Mouse (Mus musculus) c-Kit-positive CD71-positive TER-119-positive erythroid progenitor cells, embryonic 14.5 days (primary cell): ENCODE data around the gene E030018B13Rik.

Source experiments
- DNase-seq: peaks from one replicate; pipeline ENCODE4 v3.0.0-alpha.2; 2013; ENCODE audit warnings: low spot score

E030018B13Rik gene

DNA sequence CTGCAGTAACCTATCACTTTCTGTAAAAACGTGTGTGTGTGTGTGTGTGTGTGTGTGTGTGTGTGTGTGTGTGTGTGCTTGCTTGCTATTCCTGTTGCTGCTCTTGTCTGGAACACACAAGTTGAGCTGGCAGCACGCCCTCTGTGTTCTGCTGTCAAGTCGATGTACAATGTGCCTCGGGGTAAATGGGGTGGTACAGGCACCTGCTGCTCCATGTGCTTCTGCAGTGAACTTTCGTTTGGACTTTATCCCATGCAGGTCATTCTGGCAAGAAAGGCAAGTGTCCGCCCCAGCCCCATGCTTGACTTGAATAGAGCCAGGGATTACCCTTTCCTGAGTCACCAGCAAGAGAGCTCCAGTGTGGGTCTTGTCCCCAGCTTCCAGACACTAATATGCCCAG lies 1.0 kb downstream of the E030018B13Rik start:
- DNase-seq = no peak

DNA sequence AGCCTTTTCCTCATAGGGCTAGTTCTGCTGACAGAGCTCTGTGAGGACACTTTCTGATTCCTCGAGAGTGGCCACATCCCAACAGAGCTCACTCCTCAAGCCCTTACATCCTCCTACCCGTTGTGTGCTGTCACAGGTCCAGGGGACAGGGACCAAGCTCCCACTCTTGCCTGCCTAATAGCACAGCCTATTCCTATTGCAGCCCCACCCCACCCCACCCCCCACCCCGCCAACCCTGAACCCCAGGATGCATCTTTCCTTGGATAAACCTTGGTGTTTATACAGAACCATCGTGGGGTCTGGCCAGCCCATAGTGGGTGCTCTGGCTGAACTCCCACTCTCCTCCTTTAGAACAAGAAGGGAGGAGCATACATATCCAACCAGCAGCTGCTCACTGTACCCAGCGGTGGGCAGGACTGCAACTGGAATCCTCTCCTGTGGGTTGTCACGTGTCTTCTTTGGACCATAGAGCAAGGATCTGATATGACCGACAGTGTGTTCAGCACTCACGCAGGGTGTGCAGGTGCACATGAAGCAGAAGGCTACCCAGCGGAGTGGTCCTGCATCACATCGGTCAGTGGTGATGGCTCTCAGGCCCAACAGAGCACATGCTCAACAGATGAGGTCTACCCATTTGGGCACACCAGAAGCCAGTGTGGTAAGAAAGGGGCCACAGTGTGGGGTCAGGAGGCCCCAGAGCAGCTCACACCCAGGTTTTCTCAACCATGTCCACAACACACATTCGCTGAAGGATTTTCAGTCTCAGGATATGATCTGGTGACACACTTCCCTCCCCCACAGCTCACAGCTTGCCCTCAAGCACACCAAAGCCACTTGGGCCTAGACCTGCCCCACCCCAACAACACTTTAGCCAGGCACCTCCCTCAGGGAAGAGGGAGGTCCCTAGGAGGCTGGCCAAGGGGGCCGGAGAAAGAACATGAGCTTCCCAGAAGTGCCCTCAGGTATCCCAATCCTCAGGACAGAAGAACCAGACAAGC lies 2.4 kb downstream of the E030018B13Rik start:
- DNase-seq = no peak

DNA sequence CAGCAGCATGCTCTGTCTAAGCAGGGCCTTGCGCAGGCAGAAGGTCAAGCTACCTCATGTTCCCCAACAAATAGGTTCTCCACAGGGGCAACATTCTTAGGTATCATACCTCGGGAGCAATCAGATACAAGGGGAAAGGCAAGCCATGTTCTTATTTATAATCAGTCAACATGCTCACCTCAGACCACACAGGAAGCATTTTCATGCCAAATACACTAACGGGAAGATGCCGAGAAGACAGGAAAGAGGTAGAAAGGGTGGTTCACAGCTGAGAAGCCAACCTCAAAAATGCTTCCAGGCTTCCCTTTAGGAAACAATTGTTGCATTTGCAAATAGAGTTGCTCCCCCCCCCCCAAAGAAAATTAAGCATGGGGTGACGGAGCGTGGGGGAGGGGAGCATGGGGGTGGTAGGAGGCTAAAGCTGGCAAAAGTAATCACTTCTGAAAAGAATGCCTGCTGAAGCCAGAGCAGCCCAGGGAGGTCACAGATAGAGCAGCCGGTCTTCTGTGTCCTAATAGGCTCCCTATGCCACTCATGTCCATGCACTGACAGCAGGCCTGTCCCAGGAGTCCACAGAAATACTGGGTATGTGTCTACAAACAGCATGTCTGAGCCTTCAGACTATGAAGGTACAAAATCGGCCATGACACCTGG lies 5.4 kb downstream of the E030018B13Rik start:
- no peak for DNase-seq

DNA sequence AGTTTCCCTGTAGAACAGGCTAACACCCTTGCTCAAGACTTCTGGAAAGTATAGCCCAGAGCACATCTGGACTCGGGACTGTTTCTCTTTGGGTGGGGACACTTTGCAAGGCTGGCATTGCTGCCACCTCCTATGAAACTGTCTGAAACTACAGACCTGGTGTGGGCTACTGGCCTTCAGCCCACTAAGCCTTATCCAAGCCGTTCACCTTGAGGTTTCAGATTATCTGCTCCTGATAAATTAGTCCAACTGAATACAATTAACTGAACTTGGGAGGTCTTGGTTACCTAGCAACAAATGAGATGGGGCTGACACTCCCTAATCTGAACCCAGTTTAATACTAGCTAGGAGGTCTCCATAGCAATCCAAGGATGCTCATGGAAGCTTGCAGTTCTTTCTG lies 5.9 kb downstream of the E030018B13Rik start:
- no peak for DNase-seq

DNA sequence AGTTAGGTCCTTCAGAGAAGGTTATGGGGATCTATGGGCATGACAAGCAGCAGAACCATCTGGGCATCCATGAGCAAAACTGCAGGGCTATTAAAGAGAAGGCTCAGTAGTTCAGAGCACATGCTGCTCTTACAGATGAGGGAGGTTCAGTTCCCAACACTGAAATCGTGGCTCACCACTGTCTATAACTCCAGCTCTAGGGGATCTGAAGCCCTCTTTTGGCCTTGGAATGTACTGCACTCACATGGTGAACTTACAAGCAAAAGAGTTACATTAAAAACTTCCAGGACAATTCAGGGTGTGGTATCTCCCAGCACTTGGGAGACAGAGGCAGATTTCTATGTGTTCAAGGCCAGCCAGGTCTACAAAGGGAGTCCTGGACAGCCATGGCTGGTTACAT lies 6.3 kb downstream of the E030018B13Rik start:
- DNase-seq = no peak

DNA sequence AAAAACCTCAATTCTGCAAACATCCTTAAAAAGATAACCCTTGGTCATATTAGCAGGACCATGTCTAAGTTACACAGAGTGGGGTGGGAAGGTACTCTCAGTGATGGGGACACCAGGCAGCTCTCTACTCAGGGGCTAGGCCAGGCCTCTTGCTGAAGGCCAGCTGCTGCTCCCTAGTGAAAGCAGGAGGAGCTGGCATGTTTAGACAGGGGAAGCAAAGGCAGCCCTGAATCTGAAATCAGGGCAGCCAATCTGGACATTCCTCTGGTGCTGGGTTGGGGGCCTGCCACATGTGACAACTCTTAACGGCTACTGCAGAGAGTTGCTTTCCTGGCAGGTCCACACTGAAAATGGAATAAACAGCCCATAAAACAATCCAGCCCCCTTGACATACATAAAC lies 7.5 kb downstream of the E030018B13Rik start:
- no peak for DNase-seq

DNA sequence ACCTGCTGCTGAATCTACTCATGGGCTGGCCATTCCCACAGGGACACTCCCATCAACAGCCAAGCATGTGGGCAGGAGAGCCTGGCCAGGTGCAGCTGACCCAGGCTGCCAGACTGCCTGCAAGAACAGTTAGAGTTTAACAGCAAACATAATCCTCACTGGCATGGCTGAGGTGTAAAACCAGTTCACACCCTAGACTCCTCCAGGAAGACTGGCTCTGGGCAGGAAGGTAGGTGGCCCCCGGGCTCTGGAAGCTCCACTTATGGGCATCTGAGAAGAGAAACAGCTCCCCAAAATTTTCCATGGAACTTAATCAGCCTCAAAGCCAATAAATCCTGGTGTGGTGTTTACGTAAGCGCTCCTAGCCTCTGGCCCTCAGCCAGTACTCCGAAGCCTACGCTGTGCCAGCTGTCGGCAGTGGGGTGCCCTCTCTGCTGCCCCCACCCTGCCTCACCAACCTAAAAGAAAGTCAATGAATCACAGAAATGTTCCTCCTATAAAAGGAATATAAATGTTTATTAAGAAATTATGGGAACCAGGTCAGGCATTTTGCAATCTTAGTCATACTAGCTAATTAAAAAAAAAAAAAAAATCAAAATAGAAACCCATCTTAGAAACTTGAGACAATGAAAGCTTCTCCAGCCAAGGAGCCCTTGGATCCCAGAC lies 8.2 kb downstream of the E030018B13Rik start:
- DNase-seq = no peak

DNA sequence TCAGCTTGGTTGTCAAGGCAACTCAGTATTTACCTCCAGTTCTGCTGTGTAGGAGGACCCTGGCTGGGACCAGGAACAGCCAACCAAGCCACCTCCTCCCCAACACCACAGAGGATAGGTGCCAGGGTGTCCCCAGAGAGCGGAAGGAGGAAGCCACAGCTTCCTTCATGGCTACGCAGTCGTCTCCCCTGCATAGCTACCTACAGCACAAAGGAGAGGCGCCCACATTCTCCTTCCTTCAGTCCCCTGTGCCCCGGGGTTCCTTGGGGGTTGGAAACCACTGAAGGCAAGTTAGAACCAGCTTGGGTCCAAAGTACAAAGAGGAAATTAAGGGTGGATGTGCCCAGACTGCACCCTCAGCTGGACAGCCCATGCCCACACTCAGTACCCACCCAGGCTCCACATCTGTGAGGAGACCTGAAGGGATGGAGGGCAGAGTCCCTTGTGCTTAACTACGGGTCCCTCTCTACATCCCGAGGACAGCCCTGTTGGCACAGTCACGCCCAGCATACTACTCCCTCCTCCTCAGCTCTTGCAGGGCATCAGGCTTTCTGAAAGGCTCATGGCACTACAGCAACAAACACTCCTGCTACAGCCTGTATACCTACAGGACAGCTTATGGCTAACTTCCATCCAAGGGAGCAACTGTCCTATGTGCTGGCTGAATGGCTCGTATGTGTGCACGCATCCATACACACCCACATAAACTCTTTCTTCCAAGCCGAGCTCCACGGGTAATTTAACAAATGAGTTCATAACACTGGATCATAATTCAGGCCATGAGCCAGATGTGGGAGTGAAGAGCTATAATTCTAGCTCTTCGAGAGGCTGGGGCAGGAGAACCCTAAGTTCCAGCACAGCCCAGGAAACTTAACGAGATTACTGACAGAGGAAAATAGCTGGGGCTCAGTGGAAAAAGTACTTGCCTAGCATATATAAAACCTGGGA lies 9.0 kb downstream of the E030018B13Rik start:
- DNase-seq = no peak

DNA sequence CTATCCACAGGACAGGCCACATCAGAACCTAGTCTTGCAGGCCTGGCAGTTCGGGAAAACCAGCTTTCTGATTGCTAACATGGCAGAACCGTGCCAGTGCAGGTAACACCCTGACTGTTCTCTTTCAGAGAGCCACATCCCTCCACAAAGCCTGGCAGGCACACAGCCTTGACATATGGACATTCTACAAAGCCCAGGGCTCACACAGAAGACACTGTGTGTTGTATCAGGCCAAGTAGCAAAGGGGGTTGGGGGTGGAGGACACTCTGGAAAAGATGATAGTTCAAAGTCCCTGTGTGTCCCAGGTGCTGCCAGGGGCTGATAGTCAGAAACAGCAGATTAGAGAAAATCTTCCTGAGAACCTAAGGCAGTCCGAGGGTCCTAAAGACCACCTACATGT lies 9.8 kb downstream of the E030018B13Rik start:
- DNase-seq = no peak

DNA sequence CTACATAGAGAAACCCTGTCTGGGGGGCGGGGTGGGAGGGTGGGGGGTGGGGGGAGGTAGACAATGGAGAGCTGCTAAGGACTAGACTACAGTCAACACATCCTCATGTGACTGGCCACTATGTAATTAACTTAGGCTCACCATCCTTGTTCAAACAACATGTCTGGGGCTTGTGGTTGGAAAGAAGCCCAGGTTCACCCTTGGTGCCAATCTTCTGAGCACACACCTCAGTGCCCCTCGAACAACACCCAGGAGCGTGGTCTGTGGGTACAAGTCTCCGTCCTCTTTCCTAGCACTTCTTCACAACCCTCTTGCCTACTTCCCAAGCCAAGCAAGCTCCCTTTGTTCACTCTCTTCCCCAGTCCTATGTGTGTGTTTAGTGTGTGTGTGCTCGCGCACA lies 10.5 kb downstream of the E030018B13Rik start:
- no peak for DNase-seq

DNA sequence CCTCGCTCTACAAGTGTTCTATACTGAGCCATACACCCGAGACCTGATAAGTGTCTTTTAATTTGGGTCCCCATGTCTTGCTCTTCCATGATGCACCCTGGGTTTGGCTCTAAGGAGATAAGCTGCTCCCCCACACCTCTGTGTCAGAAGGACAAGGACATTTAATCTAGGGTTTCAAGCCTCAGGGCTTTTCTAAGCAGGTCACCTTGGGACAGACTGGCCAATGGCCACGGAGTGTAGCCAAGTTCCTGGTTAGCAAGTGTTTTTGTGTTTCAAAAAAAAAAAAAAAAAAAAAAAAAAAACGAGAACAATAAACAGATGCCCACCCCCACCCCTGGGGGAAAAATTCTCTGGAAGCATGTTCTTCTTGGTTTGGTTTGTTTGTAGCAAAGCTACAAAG lies 12.4 kb downstream of the E030018B13Rik start:
- DNase-seq = peak; percentile 63

DNA sequence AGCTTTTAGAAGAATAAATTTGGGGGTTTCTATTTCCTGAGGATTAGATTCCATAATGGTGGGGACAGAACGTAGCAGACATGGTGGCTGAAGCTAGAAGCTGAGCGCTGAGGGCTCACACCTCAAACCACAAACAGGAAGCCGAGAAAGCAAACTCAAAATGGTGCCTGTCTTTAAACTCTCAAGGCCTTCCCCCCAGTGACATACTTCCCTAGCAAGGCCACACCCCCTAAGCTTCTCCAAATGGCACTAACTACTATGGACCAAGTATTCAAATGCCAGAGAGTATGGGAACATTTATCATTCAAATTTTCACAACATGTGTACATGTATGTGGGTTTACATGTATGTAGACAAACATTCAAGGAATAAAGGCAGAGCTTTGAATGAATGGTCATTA lies 13.5 kb downstream of the E030018B13Rik start:
- no peak for DNase-seq

DNA sequence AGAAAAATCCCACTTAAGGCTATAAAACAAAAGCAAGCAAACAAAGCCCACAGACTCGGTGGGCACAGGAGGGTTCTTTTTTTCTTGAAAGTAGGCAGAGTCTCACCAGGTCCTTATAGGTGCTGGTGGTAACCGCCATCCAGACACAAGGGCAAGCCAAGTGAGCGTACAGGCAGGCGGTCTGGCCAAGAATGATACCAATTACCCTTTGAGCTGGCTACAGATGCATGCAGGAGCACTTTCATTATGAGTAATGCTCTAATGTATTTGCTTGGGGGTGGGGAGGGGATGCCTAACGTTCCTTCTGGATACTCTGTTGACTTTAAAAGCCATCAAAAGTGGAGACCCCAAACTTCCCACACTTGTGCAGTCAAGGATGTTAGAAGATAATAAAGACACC lies 14.1 kb downstream of the E030018B13Rik start:
- no peak for DNase-seq

DNA sequence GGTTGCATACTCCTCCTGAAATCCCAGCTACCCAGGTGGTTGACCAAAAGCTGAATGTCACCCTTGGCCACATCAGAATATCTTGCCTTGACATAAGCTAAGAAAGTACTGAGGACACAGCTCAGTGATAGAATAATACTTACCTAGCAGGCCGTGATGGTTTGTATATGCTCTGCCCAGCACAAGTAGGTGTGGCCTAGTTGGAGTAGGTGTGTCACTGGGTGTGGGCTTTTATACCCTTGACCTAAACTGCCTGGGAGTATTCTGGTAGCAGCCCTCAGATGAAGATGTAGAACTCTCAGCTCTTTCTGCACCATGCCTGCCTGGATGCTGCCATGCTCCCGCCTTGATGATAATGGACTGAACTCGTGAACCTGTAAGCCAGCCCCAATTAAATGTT lies 15.8 kb downstream of the E030018B13Rik start:
- no peak for DNase-seq

DNA sequence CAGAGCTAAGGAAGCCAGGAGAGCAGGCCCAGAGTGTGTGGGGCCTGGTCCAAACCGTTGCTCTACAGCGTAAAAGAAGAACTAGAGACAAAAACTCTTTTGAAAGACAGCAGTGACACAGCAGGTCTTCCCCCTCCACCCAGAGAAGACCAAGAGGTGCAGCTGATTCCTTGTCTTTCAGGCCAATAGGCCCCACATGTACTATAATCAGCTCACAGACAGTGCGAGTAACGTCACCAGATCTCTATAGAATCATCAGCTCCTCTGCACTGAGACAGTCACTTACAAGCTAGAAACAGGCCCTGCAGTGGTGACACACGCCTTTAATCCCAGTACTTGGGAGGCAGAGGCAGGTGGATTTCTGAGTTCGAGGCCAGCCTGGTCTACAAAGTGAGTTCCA lies 17.2 kb downstream of the E030018B13Rik start:
- no peak for DNase-seq

DNA sequence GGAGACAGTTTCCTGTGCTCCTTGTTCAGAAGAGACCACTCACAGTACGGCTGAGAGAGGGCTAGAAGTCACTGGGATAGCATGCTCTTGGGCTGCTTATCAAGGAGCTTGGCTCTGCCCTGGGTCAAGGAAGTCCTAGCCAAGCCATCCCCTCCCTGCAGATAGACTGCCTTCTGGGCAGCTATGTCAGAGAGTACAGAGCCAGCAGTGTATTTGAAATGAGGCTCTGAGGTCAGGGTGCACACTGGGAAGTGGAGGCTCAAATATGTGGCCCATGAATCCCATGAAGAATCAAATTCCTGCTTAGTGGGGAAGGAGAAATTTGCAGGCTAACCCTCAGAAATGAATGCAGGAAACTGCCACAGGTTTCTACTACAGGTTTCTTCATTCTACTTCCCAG lies 17.9 kb downstream of the E030018B13Rik start:
- no peak for DNase-seq

DNA sequence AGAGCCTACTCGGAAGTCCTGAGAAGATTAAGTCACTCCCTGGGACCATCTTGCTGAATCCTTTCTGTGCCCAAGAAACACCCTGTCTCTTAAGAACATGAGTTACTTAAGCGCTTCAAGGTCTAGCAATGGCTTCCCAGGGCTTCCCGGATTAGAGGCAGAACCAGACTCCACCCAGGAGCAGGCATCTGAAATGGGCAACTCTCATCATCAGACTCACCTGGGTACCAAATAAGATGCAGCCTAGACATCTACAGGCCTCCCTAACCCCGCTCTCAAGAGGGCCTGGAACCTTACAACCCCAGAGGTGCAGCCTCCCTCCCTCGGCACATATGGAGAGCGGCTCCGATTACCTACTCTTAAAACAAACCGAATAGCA lies 19.1 kb downstream of the E030018B13Rik start:
- no peak for DNase-seq

DNA sequence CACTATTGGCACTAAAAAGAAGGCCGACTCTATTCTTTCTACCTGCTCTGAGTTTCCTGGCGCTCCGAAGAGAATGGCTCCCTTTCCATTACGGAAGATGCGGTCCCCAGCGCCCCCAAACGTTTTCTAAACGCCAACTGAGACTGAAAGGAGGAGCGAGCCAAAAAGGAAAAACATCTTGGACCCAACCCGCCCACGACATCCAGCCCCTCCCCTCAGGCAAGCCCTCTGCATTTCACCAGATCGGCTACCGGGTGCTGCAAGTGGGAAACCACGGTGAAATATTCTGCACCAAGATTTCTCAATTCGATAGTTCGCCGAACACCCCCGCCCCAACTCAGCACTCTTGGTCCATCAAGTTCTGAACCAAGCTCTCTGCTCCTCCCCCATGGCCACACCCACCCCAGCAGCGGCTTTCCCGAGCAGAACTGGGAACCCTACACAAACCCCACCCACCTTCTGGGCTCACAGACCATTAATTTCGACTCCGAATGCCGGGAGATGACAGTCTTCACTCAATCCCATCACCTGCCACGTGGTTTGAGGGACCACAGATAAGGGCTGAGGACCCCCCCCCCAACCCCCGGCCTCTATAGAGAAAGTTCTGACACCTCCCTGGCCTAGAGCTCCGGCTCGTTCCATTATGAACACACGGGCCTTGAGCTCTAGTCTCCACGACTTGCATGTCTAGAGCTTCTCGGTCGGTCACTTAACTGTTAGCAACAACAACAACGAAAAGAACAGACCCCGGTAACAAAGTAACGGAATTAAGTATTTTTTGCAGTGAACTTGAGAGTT lies 19.7 kb downstream of the E030018B13Rik start:
- peak; percentile 81 for DNase-seq

DNA sequence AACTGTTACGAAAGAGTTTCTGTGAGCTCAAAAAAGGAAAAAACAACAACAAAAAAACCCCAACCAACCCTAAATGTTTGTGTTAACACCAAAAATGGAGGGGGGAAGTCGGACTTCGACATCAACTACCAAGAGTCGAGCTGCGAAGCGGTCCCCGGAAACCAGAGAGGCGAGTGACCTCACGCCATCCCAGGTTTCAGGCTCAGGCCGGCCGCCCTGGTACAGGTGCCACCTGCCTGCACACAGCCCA lies 20.3 kb downstream of the E030018B13Rik start:
- no peak for DNase-seq

DNA sequence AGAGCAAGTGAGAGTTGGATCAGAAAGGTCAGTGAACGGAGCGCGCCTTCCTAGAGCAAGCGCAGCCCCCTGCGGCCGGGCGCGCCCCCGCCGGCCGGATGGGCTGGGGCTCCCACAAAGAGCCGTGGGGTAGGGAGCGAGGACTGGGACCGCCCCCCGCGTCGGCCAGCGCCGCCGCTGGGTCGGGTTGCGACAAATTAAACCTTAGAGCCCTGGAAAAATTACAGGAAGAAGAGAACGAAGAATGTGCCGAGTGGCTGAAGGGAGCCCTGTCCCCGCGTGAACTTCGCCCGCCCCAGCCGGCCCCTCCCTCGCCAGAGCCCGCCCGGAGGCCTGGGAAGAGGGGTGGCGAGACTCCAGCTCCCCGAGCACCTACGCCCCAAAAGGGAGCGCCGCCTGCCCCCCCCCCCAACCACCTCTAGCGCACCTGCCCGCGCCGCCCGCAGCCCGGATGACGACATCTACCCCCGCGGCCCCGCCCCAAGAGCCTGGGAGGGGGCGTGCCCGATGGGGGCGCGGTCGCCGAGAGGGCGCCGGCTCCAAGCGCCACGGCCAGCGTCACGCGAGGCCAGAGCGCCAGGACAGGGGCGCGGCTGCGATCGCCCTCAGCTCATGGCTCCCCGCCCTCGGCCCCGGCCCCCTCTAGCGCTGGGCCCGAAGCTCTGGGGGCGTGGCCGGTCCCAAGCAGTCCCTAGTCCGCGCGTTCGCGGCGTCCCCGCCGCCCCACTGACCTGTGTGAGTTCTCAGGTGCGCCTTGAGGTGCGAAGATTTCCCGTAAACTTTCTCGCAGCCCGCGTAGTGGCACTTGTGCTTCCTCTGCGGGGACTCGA lies 20.8 kb downstream of the E030018B13Rik start:
- DNase-seq = peak; percentile 73
